Mouse (Mus musculus) adrenal gland, postnatal 36 days (tissue): ENCODE results near the gene Ddx55. TPM values are rescaled to one million over a fixed set of nuclear protein-coding genes. Genes with fewer than 3 reads are reported as not detected.

ENCODE experiments used
- DNase-seq, 2 experiments: peaks; one replicate each; pipeline ENCODE4 v3.0.0; 2021; ENCODE audit warnings: mixed read lengths in 1 of 2
- long read RNA-seq, 2 experiments: library from polyadenylated mRNA; stranded (forward); transcript quantifications; one replicate each; pipeline ENCODE4 v2.0.0; 2021; ENCODE audit warnings: borderline sequencing depth in 2 of 2
- total RNA-seq, 2 experiments: library from RNA; stranded (reverse); gene quantifications; 2 replicates each; pipeline ENCODE4 v1.2.3; 2021

The Ddx55 gene
- 10 to 100 TPM; 11.8 to 13.2 TPM for total RNA-seq
- long read RNA-seq, experiment 1, transcript Ddx55-201 (14 exons, 2,799 nt), result major isoform, 16 of 28 reads
- long read RNA-seq, experiment 1, partial matches to known transcripts, result 7 of 28 reads
- long read RNA-seq, experiment 1, other reads (novel, unspliced or antisense), result 4 of 28 reads
- long read RNA-seq, experiment 2, partial matches to known transcripts, result 0 of 6 reads
- long read RNA-seq, experiment 2, other reads (novel, unspliced or antisense), result 2 of 6 reads

- peak; percentile 91 to 92 for DNase-seq
These were observed at the start of gene Ddx55 for GRCm38 (mm10) chr5:124552558-124553307. TSS of gene Ddx55 (plus strand) at chr5:124552864.

GRCm38 (mm10) chr5:124503742-124504141, 48.9 kb upstream of the Ddx55 start:
- no peak for DNase-seq

GRCm38 (mm10) chr5:124505235-124505634, 47.4 kb upstream of the Ddx55 start:
- DNase-seq, result no peak

- no peak for DNase-seq
These were observed 45.8 kb upstream of the Ddx55 start for GRCm38 (mm10) chr5:124506731-124507359.

- no peak for DNase-seq
These were observed 43.5 kb upstream of the Ddx55 start for GRCm38 (mm10) chr5:124509200-124509599.

GRCm38 (mm10) chr5:124509742-124510237, 42.9 kb upstream of the Ddx55 start:
- no peak for DNase-seq

GRCm38 (mm10) chr5:124510536-124511050, 42.1 kb upstream of the Ddx55 start:
- no peak for DNase-seq

GRCm38 (mm10) chr5:124515789-124516188, 36.9 kb upstream of the Ddx55 start:
- DNase-seq, result no peak

GRCm38 (mm10) chr5:124518648-124519047, 34.0 kb upstream of the Ddx55 start:
- no peak for DNase-seq

- no peak for DNase-seq
These were observed 31.1 kb upstream of the Ddx55 start for GRCm38 (mm10) chr5:124521588-124521987.

GRCm38 (mm10) chr5:124523032-124523431, 29.6 kb upstream of the Ddx55 start:
- no peak for DNase-seq

GRCm38 (mm10) chr5:124524943-124525342, 27.7 kb upstream of the Ddx55 start:
- no peak for DNase-seq

- DNase-seq, result no peak
These were observed 24.3 kb upstream of the Ddx55 start for GRCm38 (mm10) chr5:124528351-124528750.

GRCm38 (mm10) chr5:124528791-124529190, 23.9 kb upstream of the Ddx55 start:
- no peak for DNase-seq

- DNase-seq, result peak; percentile 23 to 55
These were observed 23.4 kb upstream of the Ddx55 start for GRCm38 (mm10) chr5:124529191-124529651.

- DNase-seq, result no peak
These were observed 23.0 kb upstream of the Ddx55 start for GRCm38 (mm10) chr5:124529697-124530096.

GRCm38 (mm10) chr5:124530655-124531582, 21.7 kb upstream of the Ddx55 start, which contains the start of gene Rilpl1:
TSS of gene Rilpl1 (minus strand) at chr5:124531391.
- DNase-seq, result peak; percentile 89 to 94

GRCm38 (mm10) chr5:124531583-124531930, 21.1 kb upstream of the Ddx55 start:
- no peak for DNase-seq

GRCm38 (mm10) chr5:124532451-124532850, 20.2 kb upstream of the Ddx55 start:
- no peak for DNase-seq

- no peak for DNase-seq
These were observed 17.6 kb upstream of the Ddx55 start for GRCm38 (mm10) chr5:124535016-124535415.

- peak; percentile 67 to 70 for DNase-seq
These were observed 15.9 kb upstream of the Ddx55 start for GRCm38 (mm10) chr5:124536776-124537175.
